ENCODE assay signal across 9 mouse cellular contexts in the genomic region with DNA sequence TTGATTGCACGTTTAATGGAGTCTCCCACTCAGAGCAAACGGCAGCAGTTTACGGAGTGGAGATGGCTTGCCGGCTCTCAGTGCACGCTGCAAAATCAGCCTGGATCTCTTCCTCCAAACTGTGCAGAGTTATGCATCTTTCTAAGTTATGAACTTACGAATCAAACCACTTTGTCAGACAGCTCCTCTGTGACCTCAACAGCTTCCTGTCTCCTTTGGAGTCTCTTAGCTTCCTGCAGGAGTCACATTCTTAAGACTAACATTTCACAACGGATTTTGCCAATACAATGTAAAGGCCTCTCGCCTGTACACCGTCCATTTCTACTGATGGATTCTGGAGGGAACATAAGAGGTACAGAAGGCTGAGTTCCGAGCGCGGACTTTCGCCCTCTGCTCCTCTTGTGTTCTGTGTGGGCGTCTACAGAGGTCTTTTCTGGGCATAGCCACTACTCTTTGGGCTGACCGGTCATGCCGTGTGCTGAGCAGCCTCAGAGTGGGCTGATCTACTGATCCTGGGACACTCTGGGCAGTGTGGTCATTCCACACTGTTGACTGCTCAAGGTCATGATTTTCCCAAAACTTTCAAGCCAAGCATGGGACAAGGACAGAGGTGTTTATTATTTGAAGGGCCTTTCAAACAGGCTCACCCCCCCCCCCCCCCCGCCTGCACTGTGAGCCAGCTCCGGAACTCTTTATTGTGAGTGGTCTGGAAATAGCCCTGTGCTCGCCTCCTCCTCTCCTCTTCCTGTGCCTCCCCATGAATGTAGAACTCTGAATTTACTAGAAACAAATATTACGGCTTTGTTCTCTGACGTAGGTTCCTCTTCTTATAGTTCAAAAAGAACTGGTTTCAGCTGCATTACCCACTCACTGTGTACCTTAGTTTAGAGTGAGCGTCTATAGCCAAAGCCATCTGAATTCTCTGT.
DNase-seq lines count a peak whose midpoint lies in the region; ATAC-seq and TF ChIP-seq lines count a peak whose summit lies in the region.
"Had no signal": no experiment of that assay in that cellular context is flagged by ENCODE, and none has a peak within 500 bp of the region (broad histone marks: within the 10 kb centered on the region; RNA-seq: fewer than 3 reads in every experiment).

No protein-coding gene starts in this region.

- no peak for DNase-seq in heart, postnatal 36 days
- no peak for DNase-seq in hindbrain, embryonic 11.5 days (ENCODE audit: low spot score)
- no peak for DNase-seq in cerebellum, adult 9-11 months
- DNase-seq in embryo, embryonic 11 days: no peak
- DNase-seq in frontal cortex, adult 2 months (ENCODE audit: extremely low spot score in 1 of 2, low spot score in 1 of 2): no peak

- no peak for TF ChIP-seq CTCF in cortical plate, adult 2 months (IDR thresholded peaks at IDR 0.05; ENCODE audit: extremely low read depth, insufficient read depth, low read length)

- peak; percentile 61; the same call in 1 of the 2 replicates for ATAC-seq in heart, embryonic 12.5 days (ENCODE audit: insufficient number of reproducible peaks, low FRiP score)
- ATAC-seq in hindbrain, embryonic 11.5 days (ENCODE audit: low FRiP score): no peak
- ATAC-seq in megakaryocyte, adult 5-6 weeks (ENCODE audit: poor library complexity, severe bottlenecking): peak; percentile 47; the same call in 1 of the 2 replicates

- peak overlapping the region; percentile 63 for H3K27ac ChIP-seq in heart, embryonic 12.5 days (ENCODE audit: poor library complexity, severe bottlenecking)
- peak overlapping the region; percentile 97 for H3K27ac ChIP-seq in cortical plate, adult 2 months (ENCODE audit: insufficient read depth, low read length)
- peak overlapping the region; percentile 4; the same call in 1 of the 2 replicates for H3K27ac ChIP-seq in hindbrain, embryonic 11.5 days (ENCODE audit: low read depth, low read length)

- H3K36me3 ChIP-seq in heart, embryonic 12.5 days: peaks cover 23% of the 10 kb centered on the region
- no peaks in the 10 kb centered on the region for H3K36me3 ChIP-seq in hindbrain, embryonic 11.5 days (ENCODE audit: control insufficient read depth, insufficient read depth, low read length)
- H3K36me3 ChIP-seq: G1E had no signal

- H3K4me1 ChIP-seq in heart, embryonic 12.5 days (replicated peaks): peaks cover 62% of the 10 kb centered on the region
- H3K4me1 ChIP-seq in cortical plate, adult 2 months (ENCODE audit: control insufficient read depth, insufficient read depth, low read length): peaks cover 32% of the 10 kb centered on the region
- H3K4me1 ChIP-seq in hindbrain, embryonic 11.5 days (replicated peaks; ENCODE audit: control insufficient read depth, insufficient read depth, low read length): no peaks in the 10 kb centered on the region

- intact Hi-C loops in heart, postnatal 36 days (cut with DNase I): no loop called here

- H3K4me3 ChIP-seq in heart, embryonic 12.5 days: no peak overlapping the region
- H3K4me3 ChIP-seq in cortical plate, adult 2 months (ENCODE audit: insufficient read depth, low read length): no peak overlapping the region
- H3K4me3 ChIP-seq in hindbrain, embryonic 11.5 days (ENCODE audit: low read depth, low read length): no peak overlapping the region

- TF ChIP-seq POLR2A in cortical plate, adult 2 months (IDR thresholded peaks at IDR 0.05; ENCODE audit: extremely low read depth, insufficient read depth, low read length): no peak

- H3K4me2 ChIP-seq in heart, embryonic 12.5 days: no peak overlapping the region
- no peak overlapping the region for H3K4me2 ChIP-seq in hindbrain, embryonic 11.5 days (replicated peaks; ENCODE audit: low read depth, low read length)

- 65% methylated on average over 22 of the region's 22 CpGs for WGBS in heart, embryonic 12.5 days
- WGBS in hindbrain, embryonic 11.5 days: 85% methylated on average over 22 of the region's 22 CpGs

- no peak overlapping the region for H3K9ac ChIP-seq in heart, embryonic 12.5 days
- no peak overlapping the region for H3K9ac ChIP-seq in hindbrain, embryonic 11.5 days (ENCODE audit: low read depth, low read length)

- H3K9me3 ChIP-seq in heart, embryonic 12.5 days (replicated peaks): no peaks in the 10 kb centered on the region
- H3K9me3 ChIP-seq in hindbrain, embryonic 11.5 days (ENCODE audit: control insufficient read depth, low read length): no peaks in the 10 kb centered on the region

- H3K27me3 ChIP-seq in heart, embryonic 12.5 days (replicated peaks): no peaks in the 10 kb centered on the region
- H3K27me3 ChIP-seq in hindbrain, embryonic 11.5 days (ENCODE audit: control insufficient read depth, insufficient read depth, low read length): no peaks in the 10 kb centered on the region

Comparison
In these comparisons a context has a peak if more than half of its experiments do, and no peak if none do; other contexts are left out.
1. H3K27ac ChIP-seq: peak in every context shown above with its lines; median percentile 97 in cortical plate, adult 2 months; 63 in heart, embryonic 12.5 days; 4 in hindbrain, embryonic 11.5 days.